ENCODE assay signal across 24 mouse cellular contexts in genomic region chr10:71036484-71036883, GRCm38 (mm10).
"Had no signal": no experiment of that assay in that cellular context is flagged by ENCODE, and none has a peak within 500 bp of the region (broad histone marks: within the 10 kb centered on the region; RNA-seq: fewer than 3 reads in every experiment).

No protein-coding gene starts in this region.

- H3K9ac ChIP-seq: heart, embryonic 12.5 days; hindbrain, embryonic 14.5 days; kidney, embryonic 15.5 days; limb, embryonic 13.5 days; limb, embryonic 15.5 days; liver, embryonic 12.5 days; liver, embryonic 14.5 days had no signal

- H3K27me3 ChIP-seq: heart, embryonic 12.5 days; kidney, embryonic 15.5 days; limb, embryonic 13.5 days; limb, embryonic 15.5 days; liver, embryonic 12.5 days had no signal

- H3K27ac ChIP-seq: heart, embryonic 10.5 days; hindbrain, embryonic 14.5 days; kidney, embryonic 15.5 days; kidney, postnatal 0 days; limb, embryonic 13.5 days; limb, embryonic 15.5 days; liver, embryonic 12.5 days; liver, embryonic 14.5 days had no signal

- H3K4me3 ChIP-seq: heart, embryonic 10.5 days; heart, embryonic 12.5 days; kidney, embryonic 15.5 days; limb, embryonic 13.5 days; limb, embryonic 15.5 days; liver, embryonic 12.5 days had no signal

- H3K36me3 ChIP-seq: heart, embryonic 10.5 days; heart, embryonic 12.5 days; kidney, embryonic 15.5 days; limb, embryonic 13.5 days; limb, embryonic 15.5 days; liver, embryonic 12.5 days had no signal

- H3K9me3 ChIP-seq: heart, embryonic 10.5 days; heart, embryonic 12.5 days; kidney, embryonic 15.5 days; limb, embryonic 13.5 days; limb, embryonic 15.5 days; liver, embryonic 12.5 days had no signal

- DNase-seq: gastrocnemius, postnatal 14 days; gastrocnemius, postnatal 36 days; heart, adult 18-20 months; heart, postnatal 14 days; heart, postnatal 36 days; kidney, adult 11 months; kidney, adult 2 months; kidney, adult 9 months; kidney, postnatal 14 days; kidney, postnatal 36 days; layer of hippocampus, adult 9-11 months; layer of hippocampus, postnatal 36 days; left cerebral cortex, postnatal 4 days; lung, adult 18-20 months had no signal

- H3K4me2 ChIP-seq: heart, embryonic 12.5 days; hindbrain, embryonic 14.5 days; kidney, embryonic 15.5 days; limb, embryonic 13.5 days; limb, embryonic 15.5 days; liver, embryonic 12.5 days had no signal

- H3K4me1 ChIP-seq: heart, embryonic 10.5 days; heart, embryonic 12.5 days; liver, embryonic 12.5 days had no signal

- ATAC-seq: intestine, embryonic 16.5 days; liver, embryonic 12.5 days had no signal
